Mouse (Mus musculus): Measurements from ENCODE around the gene Cfap61.

- TF ChIP-seq POLR2A (IDR thresholded peaks at IDR 0.05; ENCODE audit: control insufficient read depth in 1 of 2, insufficient read depth in 1 of 2, low read depth in 1 of 2, low read length in 2 of 2, poor library complexity in 1 of 2) (no peak), ZKSCAN1 (IDR thresholded peaks at IDR 0.05; ENCODE audit: low read depth, low read length) (no peak), MEF2A (IDR thresholded peaks at IDR 0.05; ENCODE audit: extremely low read depth, insufficient replicate concordance, low read depth, low read length, poor library complexity, severe bottlenecking) (no peak), GATA1 (IDR thresholded peaks at IDR 0.05; ENCODE audit: low read depth, low read length) (no peak), CHD2 (IDR thresholded peaks at IDR 0.05; ENCODE audit: low read length) (no peak), CTCF (IDR thresholded peaks at IDR 0.05 in 2 of 3, conservative IDR thresholded peaks at IDR 0.05 in 1 of 3; ENCODE audit: control insufficient read depth in 1 of 3, insufficient read depth in 1 of 3, low read depth in 2 of 3, low read length in 3 of 3, poor library complexity in 1 of 3, severe bottlenecking in 1 of 3) (no peak), KAT2A (conservative IDR thresholded peaks at IDR 0.05; ENCODE audit: low read depth, low read length) (no peak), USF2 (IDR thresholded peaks at IDR 0.05; ENCODE audit: borderline replicate concordance in 1 of 2, insufficient read depth in 1 of 2, low read depth in 1 of 2, low read length in 2 of 2) (no peak), TBP (IDR thresholded peaks at IDR 0.05; ENCODE audit: low read depth, low read length) (no peak)
Observed at GRCm38 (mm10) chr2:146097532-146097931, 162.9 kb downstream of the Cfap61 start.

Data from MEL (cell line).